Mouse (Mus musculus) midbrain, embryonic 16.5 days (tissue): ENCODE measurements around the gene Rplp1. TPM values are rescaled to one million over a fixed set of nuclear protein-coding genes. Genes with fewer than 3 reads are reported as not detected.

Experiments used
- ATAC-seq: fragments of 200-750 bp; cut with Nextera tagmentation; 2 replicates; pipeline ENCODE4 v1.8.0; 2017; ENCODE audit warnings: moderate TSS enrichment
- H3K27ac ChIP-seq: fragments of 300-500 bp; sonication (generic); 2 replicates; pipeline ENCODE4 v1.5.1; 2014; ENCODE audit warnings: mild to moderate bottlenecking, low read length, mixed read lengths
- H3K27me3 ChIP-seq: fragments of 300-500 bp; sonication (generic); 2 replicates; pipeline ENCODE4 v1.6.1; 2014; ENCODE audit warnings: low read depth, low read length, mixed read lengths; ENCODE audit not compliant: control insufficient read depth, insufficient read depth
- H3K36me3 ChIP-seq: fragments of 300-500 bp; sonication (generic); 2 replicates; pipeline ENCODE4 v1.6.1; 2014; ENCODE audit warnings: mild to moderate bottlenecking, low read length, moderate library complexity, mixed read lengths; ENCODE audit not compliant: control insufficient read depth, insufficient read depth
- H3K4me1 ChIP-seq: fragments of 300-500 bp; sonication (generic); 2 replicates; pipeline ENCODE4 v1.6.1; 2014; ENCODE audit warnings: mild to moderate bottlenecking, low read length, mixed read lengths; ENCODE audit not compliant: control insufficient read depth, insufficient read depth
- H3K4me2 ChIP-seq: fragments of 300-500 bp; sonication (generic); 2 replicates; pipeline ENCODE4 v1.6.1; 2014; ENCODE audit warnings: mild to moderate bottlenecking, low read length, mixed read lengths
- H3K4me3 ChIP-seq: fragments of 300-500 bp; sonication (generic); 2 replicates; pipeline ENCODE4 v1.5.1; 2014; ENCODE audit warnings: low read depth, mild to moderate bottlenecking, low read length, moderate library complexity, mixed read lengths
- H3K9ac ChIP-seq: fragments of 300-500 bp; sonication (generic); 2 replicates; pipeline ENCODE4 v1.6.1; 2014; ENCODE audit warnings: low read depth, low read length, mixed read lengths
- H3K9me3 ChIP-seq: fragments of 300-500 bp; sonication (generic); replicated peaks from 2 replicates; pipeline ENCODE4 v1.6.1; 2014; ENCODE audit warnings: mild to moderate bottlenecking, low read length, mixed read lengths; ENCODE audit not compliant: control insufficient read depth, poor library complexity, severe bottlenecking
- WGBS: fragments of 180-500 bp; shearing (Covaris S2); extraction: QIAGEN DNeasy Blood & Tissue Kit; methylation state at CpG from one replicate; pipeline ENCODE4 v1.1.7; 2014; 5-methylcytosine and 5-hydroxymethylcytosine counted together
- polyA plus RNA-seq: library from polyadenylated mRNA; unstranded; fragments of >200 nt; fragmentation: Nextera tagmentation; extraction: Ambion mirVana; gene quantifications from 2 replicates; pipeline ENCODE4 v1.2.1, GENCODE M21; 2015

The Rplp1 gene
- polyA plus RNA-seq, 1 experiment from 2014 or later, result 819 TPM

- peaks cover 9% of the 10 kb centered on the region for H3K36me3 ChIP-seq
- H3K4me1 ChIP-seq, result peaks cover 4% of the 10 kb centered on the region
- no peaks in the 10 kb centered on the region for H3K27me3 ChIP-seq
- no peak for ATAC-seq
- H3K9me3 ChIP-seq, result no peaks in the 10 kb centered on the region
- H3K4me3 ChIP-seq, result no peak overlapping the region
- H3K27ac ChIP-seq, result no peak overlapping the region
- H3K9ac ChIP-seq, result no peak overlapping the region
- H3K4me2 ChIP-seq, result no peak overlapping the region
- 87% methylated on average over 4 of the region's 4 CpGs for WGBS
Measured at GRCm38 (mm10) chr9:61907621-61908295, 6.6 kb downstream of the Rplp1 start.

GRCm38 (mm10) chr9:61906912-61907311, 7.4 kb downstream of the Rplp1 start:
- ATAC-seq, result no peak
- Histone ChIP-seq H3K36me3 (peaks cover under 1% of the 10 kb centered on the region; the same call in 1 of the 2 replicates), H3K4me3 (no peak overlapping the region), H3K27ac (no peak overlapping the region), H3K4me2 (no peak overlapping the region), H3K9ac (no peak overlapping the region), H3K4me1 (peaks cover 10% of the 10 kb centered on the region), H3K27me3 (no peaks in the 10 kb centered on the region), H3K9me3 (no peaks in the 10 kb centered on the region)
- WGBS, result 65% methylated on average over 10 of the region's 10 CpGs

- Histone ChIP-seq H3K4me2 (no peak overlapping the region), H3K9me3 (no peaks in the 10 kb centered on the region), H3K36me3 (no peaks in the 10 kb centered on the region), H3K4me1 (peaks cover 11% of the 10 kb centered on the region), H3K27me3 (no peaks in the 10 kb centered on the region), H3K4me3 (no peak overlapping the region), H3K27ac (no peak overlapping the region), H3K9ac (no peak overlapping the region)
- 71% methylated on average over 5 of the region's 5 CpGs for WGBS
- ATAC-seq, result no peak
Measured at GRCm38 (mm10) chr9:61905576-61905975, 8.8 kb downstream of the Rplp1 start.

DNA sequence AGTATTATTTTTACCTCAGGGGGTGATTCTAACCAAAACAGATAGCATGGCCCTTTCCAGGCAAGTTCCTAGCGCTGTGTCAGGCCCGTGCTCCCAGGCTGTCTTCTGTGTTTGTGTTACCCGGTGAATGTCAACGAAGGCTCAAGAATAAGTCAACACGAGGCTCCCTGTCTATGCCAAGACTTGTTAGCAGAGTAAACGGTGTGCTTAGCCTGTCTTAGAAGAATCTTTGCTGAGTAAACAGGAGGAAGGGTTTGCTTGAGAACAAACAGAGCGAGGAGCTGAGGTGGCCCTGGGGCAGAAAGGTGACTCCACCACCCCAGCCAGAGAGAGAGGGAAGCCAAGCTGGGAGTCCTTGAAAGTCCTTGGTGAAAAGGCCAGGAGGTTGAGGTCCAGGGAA, 10.1 kb downstream of the Rplp1 start:
- WGBS, result 74% methylated on average over 7 of the region's 7 CpGs
- ATAC-seq, result no peak
- no peak overlapping the region for H3K4me3 ChIP-seq
- H3K9ac ChIP-seq, result no peak overlapping the region
- no peak overlapping the region for H3K27ac ChIP-seq
- no peaks in the 10 kb centered on the region for H3K9me3 ChIP-seq
- H3K4me2 ChIP-seq, result no peak overlapping the region
- no peaks in the 10 kb centered on the region for H3K36me3 ChIP-seq
- H3K4me1 ChIP-seq, result peaks cover 15% of the 10 kb centered on the region
- H3K27me3 ChIP-seq, result no peaks in the 10 kb centered on the region

GRCm38 (mm10) chr9:61902445-61902844, 11.9 kb downstream of the Rplp1 start:
- Histone ChIP-seq H3K36me3 (no peaks in the 10 kb centered on the region), H3K4me2 (0 out of 2 replicates have a peak overlapping the region, but pooled peaks have one; percentile 5), H3K27me3 (no peaks in the 10 kb centered on the region), H3K9me3 (no peaks in the 10 kb centered on the region), H3K4me3 (no peak overlapping the region), H3K27ac (peak overlapping the region; percentile 39), H3K4me1 (peaks cover 15% of the 10 kb centered on the region), H3K9ac (peak overlapping the region; percentile 28)
- ATAC-seq, result peak; percentile 84
- WGBS, result 32% methylated on average over 9 of the region's 9 CpGs

DNA sequence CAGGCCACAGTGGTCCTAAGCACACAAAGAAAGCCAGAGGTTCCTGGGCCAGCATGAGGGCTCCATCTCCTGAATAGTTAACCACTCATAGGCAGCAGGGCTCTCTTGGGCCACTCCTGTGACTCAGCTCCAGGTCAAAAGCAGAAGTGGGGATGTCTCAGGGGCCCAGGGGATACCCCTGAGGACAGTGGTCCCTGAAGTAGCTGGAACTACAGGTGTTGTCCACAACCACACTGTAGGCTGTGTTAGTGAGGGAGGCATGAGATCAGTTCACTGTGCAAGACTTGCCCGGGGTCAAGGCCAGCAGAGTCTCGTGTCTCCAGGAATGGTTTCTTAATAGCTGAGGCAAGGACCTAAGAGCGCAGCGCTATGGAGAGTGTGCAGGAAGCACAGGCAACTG, 12.8 kb downstream of the Rplp1 start:
- 85% methylated on average over 4 of the region's 4 CpGs for WGBS
- Histone ChIP-seq H3K36me3 (no peaks in the 10 kb centered on the region), H3K27ac (no peak overlapping the region), H3K9me3 (no peaks in the 10 kb centered on the region), H3K4me3 (no peak overlapping the region), H3K9ac (no peak overlapping the region), H3K27me3 (no peaks in the 10 kb centered on the region), H3K4me1 (peaks cover 15% of the 10 kb centered on the region), H3K4me2 (no peak overlapping the region)
- no peak for ATAC-seq

DNA sequence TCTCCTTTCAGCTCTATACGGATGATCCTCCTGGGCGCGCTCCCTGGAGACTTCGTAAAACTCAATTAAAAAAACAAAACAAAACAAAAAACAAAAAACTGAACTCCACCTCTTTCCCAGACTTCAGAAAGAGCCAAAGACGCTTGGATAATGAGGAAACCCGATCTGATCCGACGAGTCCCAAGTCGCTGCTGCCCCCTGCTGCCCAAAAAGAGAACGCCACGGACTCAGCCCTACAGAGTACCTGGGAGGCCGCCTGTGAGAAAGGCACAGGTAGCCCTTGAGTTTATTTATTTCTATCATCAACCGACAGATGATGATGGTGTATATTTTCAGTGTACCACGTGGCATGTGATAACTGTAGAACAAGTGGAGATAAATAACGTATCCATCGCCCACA, 14.5 kb downstream of the Rplp1 start:
- no peaks in the 10 kb centered on the region for H3K36me3 ChIP-seq
- no peak overlapping the region for H3K9ac ChIP-seq
- H3K4me1 ChIP-seq, result peaks cover 15% of the 10 kb centered on the region
- no peak overlapping the region for H3K27ac ChIP-seq
- 0 out of 2 replicates have a peak, but pooled peaks cover 7% of the 10 kb centered on the region for H3K27me3 ChIP-seq
- no peaks in the 10 kb centered on the region for H3K9me3 ChIP-seq
- 4% methylated on average over 16 of the region's 16 CpGs for WGBS
- peak; percentile 49; the same call in 1 of the 2 replicates for ATAC-seq
- H3K4me3 ChIP-seq, result no peak overlapping the region
- H3K4me2 ChIP-seq, result no peak overlapping the region; the same call in 1 of the 2 replicates

DNA sequence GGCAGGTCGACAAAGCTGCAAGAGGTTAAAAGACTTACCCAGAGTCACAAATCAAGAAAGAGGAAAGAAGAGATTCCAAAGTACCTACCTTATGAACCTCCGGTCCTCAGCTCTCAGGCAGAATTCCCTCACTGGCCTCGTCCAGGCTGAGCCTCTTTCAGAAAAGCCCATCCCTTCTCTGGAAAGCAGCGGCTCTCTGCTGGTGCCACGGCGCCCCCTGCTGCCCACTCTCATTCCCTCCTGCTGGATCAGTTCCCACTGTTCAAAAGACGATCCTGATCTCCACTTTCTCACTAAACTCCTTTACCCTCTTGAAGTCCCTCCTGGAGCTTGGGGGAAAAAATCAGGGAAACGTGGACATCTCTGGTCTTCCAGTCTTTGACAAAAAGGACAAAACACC, 15.9 kb downstream of the Rplp1 start:
- Histone ChIP-seq H3K27me3 (0 out of 2 replicates have a peak, but pooled peaks cover 7% of the 10 kb centered on the region), H3K9me3 (no peaks in the 10 kb centered on the region), H3K4me3 (no peak overlapping the region), H3K36me3 (no peaks in the 10 kb centered on the region), H3K4me1 (peaks cover 15% of the 10 kb centered on the region), H3K9ac (no peak overlapping the region), H3K4me2 (no peak overlapping the region), H3K27ac (no peak overlapping the region)
- under 1% methylated on average over 7 of the region's 8 CpGs for WGBS
- no peak for ATAC-seq

DNA sequence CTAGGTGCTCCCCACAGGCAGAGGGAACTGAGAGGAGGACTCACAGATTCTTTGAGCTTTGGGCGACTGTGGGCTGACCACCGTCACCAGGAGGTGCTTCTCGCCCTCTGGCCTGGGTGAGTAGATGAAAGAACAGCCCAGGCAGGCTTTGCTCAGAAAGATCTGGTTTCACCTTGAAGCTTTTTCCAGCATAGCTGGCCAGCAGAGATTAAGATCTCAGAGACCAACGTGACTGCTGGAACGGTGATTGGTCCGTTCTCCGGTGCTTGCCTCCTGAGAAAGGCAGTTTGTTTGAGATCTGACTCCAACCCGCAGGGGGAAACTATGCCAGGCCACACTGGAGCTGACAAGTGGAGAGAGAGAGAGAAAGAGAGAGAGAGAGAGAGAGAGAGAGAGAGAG, 19.3 kb downstream of the Rplp1 start:
- peaks cover 4% of the 10 kb centered on the region; the same call in 1 of the 2 replicates for H3K4me1 ChIP-seq
- no peak overlapping the region for H3K4me2 ChIP-seq
- no peaks in the 10 kb centered on the region for H3K9me3 ChIP-seq
- no peak overlapping the region for H3K4me3 ChIP-seq
- H3K27me3 ChIP-seq, result 0 out of 2 replicates have a peak, but pooled peaks cover 7% of the 10 kb centered on the region
- ATAC-seq, result no peak
- no peak overlapping the region for H3K27ac ChIP-seq
- H3K36me3 ChIP-seq, result no peaks in the 10 kb centered on the region
- WGBS, result 75% methylated on average over 8 of the region's 8 CpGs
- no peak overlapping the region for H3K9ac ChIP-seq
